In the genomic region with DNA sequence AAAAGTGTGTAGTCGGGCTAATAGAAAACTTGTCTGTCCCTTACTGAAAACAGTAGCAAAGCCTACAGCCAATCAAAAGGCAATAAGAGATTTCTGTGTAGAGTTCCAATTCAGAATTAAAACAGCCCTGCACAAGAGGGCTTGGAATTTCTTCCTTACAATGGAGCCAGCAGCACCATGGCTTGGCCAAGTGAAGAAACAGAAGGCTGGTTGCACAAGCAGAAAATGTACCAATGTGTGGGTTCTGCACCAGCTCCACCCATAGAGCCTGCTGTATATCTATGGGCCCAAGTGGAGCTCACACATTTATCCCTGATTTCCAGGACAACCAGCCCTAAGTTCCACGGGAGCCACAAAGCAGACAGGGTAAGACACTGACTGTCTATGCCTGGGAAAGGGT, we compare ENCODE assay signal across 13 mouse cellular contexts. TPM values are rescaled to one million over a fixed set of nuclear protein-coding genes. Genes with fewer than 3 reads are reported as not detected.
"Had no signal": no experiment of that assay in that cellular context is flagged by ENCODE, and none has a peak within 500 bp of the region (broad histone marks: within the 10 kb centered on the region; RNA-seq: fewer than 3 reads in every experiment).

A gene (plus strand): TSS at position 301 of the 400 bp plus-strand sequence.

RNA-seq across cellular contexts. Expression of the gene that starts here (rescaled TPM):
- total RNA-seq: layer of hippocampus, adult 2 months; layer of hippocampus, postnatal 25 days; left cerebral cortex, adult 18-20 months; left cerebral cortex, postnatal 25 days had no signal
- polyA plus RNA-seq: intestine, embryonic 14.5 days; kidney, embryonic 14.5 days; limb, embryonic 10.5 days; limb, embryonic 13.5 days; midbrain, embryonic 12.5 days; midbrain, embryonic 15.5 days; myocyte; neural tube, embryonic 13.5 days; stomach, postnatal 0 days had no signal
